Mouse (Mus musculus) G1E (cell line): Measurements from ENCODE around the gene Anp32b. TPM values are rescaled to one million over a fixed set of nuclear protein-coding genes. Genes with fewer than 3 reads are reported as not detected.

ENCODE experiments used
- ATAC-seq: 2 replicates; pipeline ENCODE4 v1.8.0; 2016; ENCODE audit warnings: mild to moderate bottlenecking; ENCODE audit not compliant: insufficient number of reproducible peaks, poor library complexity, low FRiP score, severe bottlenecking; ENCODE audit errors: extremely low read depth
- DNase-seq: peaks from one replicate; pipeline ENCODE4 v3.0.0; 2012; ENCODE audit warnings: low spot score
- H3K27me3 ChIP-seq: 2 replicates; pipeline ENCODE4 v1.6.1; 2012; ENCODE audit warnings: mild to moderate bottlenecking, low read length, inconsistent platforms; ENCODE audit not compliant: insufficient read depth
- H3K36me3 ChIP-seq: replicated peaks from 2 replicates; pipeline ENCODE3; 2012; ENCODE audit warnings: mild to moderate bottlenecking, inconsistent platforms
- H3K4me1 ChIP-seq: 2 replicates; pipeline ENCODE4 v1.6.1; 2012; ENCODE audit warnings: low read depth, low read length, inconsistent platforms, mixed read lengths; ENCODE audit not compliant: insufficient read depth
- H3K4me3 ChIP-seq: 2 replicates; pipeline ENCODE4 v1.5.1; 2012; ENCODE audit warnings: low read depth, mild to moderate bottlenecking, inconsistent platforms, low read length, moderate library complexity, mixed read lengths
- H3K9me3 ChIP-seq: replicated peaks from 2 replicates; pipeline ENCODE4 v1.6.1; 2012; ENCODE audit warnings: inconsistent platforms
- CTCF ChIP-seq: IDR thresholded peaks from 2 replicates; pipeline ENCODE4 v1.5.1; 2012; ENCODE audit warnings: low read depth, low read length, inconsistent platforms, mixed read lengths
- GATA1 ChIP-seq: IDR thresholded peaks from 2 replicates; pipeline ENCODE4 v1.6.1; 2012; ENCODE audit warnings: borderline replicate concordance, low read length, inconsistent platforms, mixed read lengths
- GATA2 ChIP-seq: IDR thresholded peaks from 2 replicates; pipeline ENCODE4 v1.6.1; 2012; ENCODE audit warnings: low read depth, low read length, inconsistent platforms, borderline replicate concordance
- POLR2AphosphoS5 ChIP-seq: IDR thresholded peaks from 2 replicates; pipeline ENCODE4 v1.6.1; 2012; ENCODE audit warnings: low read depth, low read length, inconsistent platforms; ENCODE audit not compliant: insufficient replicate concordance
- TAL1 ChIP-seq: conservative IDR thresholded peaks from 2 replicates; pipeline ENCODE4 v1.6.1; 2012; ENCODE audit warnings: low read depth, low read length, inconsistent platforms, mixed read lengths
- polyA plus RNA-seq: library from polyadenylated mRNA; stranded (reverse); fragments of >175 nt; gene quantifications from 2 replicates; pipeline ENCODE4 v1.2.3, GENCODE M21; 2012
- total RNA-seq, 2 experiments: library from RNA; stranded (forward) in 1 of 2; stranded (reverse) in 1 of 2; fragments of 200-1000 nt in 1 of 2; fragments of >200 nt in 1 of 2; fragmentation: Nextera tagmentation in 1 of 2; gene quantifications; 2 replicates each; pipeline ENCODE4 v1.2.3; 2014 to 2017

The Anp32b gene
- total and polyA plus RNA-seq, 3 experiments, result 40.8 to 900 (median 728) TPM

- peak overlapping the region; percentile 46; the same call in 1 of the 2 replicates for H3K4me3 ChIP-seq
- peak; percentile 24; the same call in 1 of the 2 replicates for ATAC-seq
- DNase-seq, result no peak
- H3K36me3 ChIP-seq, result peaks cover 51% of the 10 kb centered on the region
- H3K9me3 ChIP-seq, result no peaks in the 10 kb centered on the region
- TF ChIP-seq GATA1 (no peak), POLR2AphosphoS5 (no peak), GATA2 (no peak), CTCF (peak; percentile 92)
- H3K4me1 ChIP-seq, result peaks cover 58% of the 10 kb centered on the region
- no peaks in the 10 kb centered on the region for H3K27me3 ChIP-seq
Observed at GRCm38 (mm10) chr4:46507736-46508460, 57.2 kb downstream of the Anp32b start.

GRCm38 (mm10) chr4:46520491-46520890 is 69.8 kb downstream of the Anp32b start:
- peaks cover 11% of the 10 kb centered on the region for H3K9me3 ChIP-seq
- H3K27me3 ChIP-seq, result no peaks in the 10 kb centered on the region
- DNase-seq, result no peak
- H3K4me3 ChIP-seq, result no peak overlapping the region
- TF ChIP-seq GATA2 (no peak), POLR2AphosphoS5 (no peak), CTCF (no peak), GATA1 (no peak), TAL1 (no peak)
- ATAC-seq, result no peak
- peaks cover 69% of the 10 kb centered on the region for H3K36me3 ChIP-seq
- H3K4me1 ChIP-seq, result peaks cover 22% of the 10 kb centered on the region

GRCm38 (mm10) chr4:46521457-46521856 is 70.8 kb downstream of the Anp32b start:
- no peak overlapping the region for H3K4me3 ChIP-seq
- ATAC-seq (no peak), DNase-seq (no peak)
- TF ChIP-seq POLR2AphosphoS5 (no peak), GATA1 (no peak), GATA2 (no peak), TAL1 (no peak), CTCF (no peak)
- peaks cover 70% of the 10 kb centered on the region for H3K36me3 ChIP-seq
- H3K4me1 ChIP-seq, result peaks cover 30% of the 10 kb centered on the region
- H3K27me3 ChIP-seq, result no peaks in the 10 kb centered on the region
- peaks cover 11% of the 10 kb centered on the region for H3K9me3 ChIP-seq

Other genes with a start within 250 kb of the Anp32b start
- gene Foxe1, start 107.3 kb upstream of the Anp32b start, total RNA-seq (2014; fragmentation: Nextera tagmentation), result not detected in 2 replicates
- not detected in 2 replicates for gene Foxe1, start 107.3 kb upstream of the Anp32b start, total RNA-seq (2017)
- not detected in 2 replicates for gene Foxe1, start 107.3 kb upstream of the Anp32b start, polyA plus RNA-seq
- gene Trmo, start 61.5 kb upstream of the Anp32b start, total RNA-seq (2014; fragmentation: Nextera tagmentation), result 7.1 and 12.9 TPM in 2 replicates
- gene Trmo, start 61.5 kb upstream of the Anp32b start, total RNA-seq (2017), result 17.9 and 20.4 TPM in 2 replicates
- gene Trmo, start 61.5 kb upstream of the Anp32b start, polyA plus RNA-seq, result 2.9 and 4.2 TPM in 2 replicates
- gene Hemgn, start 37.4 kb upstream of the Anp32b start, total RNA-seq (2014; fragmentation: Nextera tagmentation), result 39.3 and 132 TPM in 2 replicates
- gene Hemgn, start 37.4 kb upstream of the Anp32b start, total RNA-seq (2017), result 20.9 and 24.3 TPM in 2 replicates
- 5.8 and 6.3 TPM in 2 replicates for gene Hemgn, start 37.4 kb upstream of the Anp32b start, polyA plus RNA-seq
- 63.1 and 64.9 TPM in 2 replicates for gene Nans, start 38.3 kb downstream of the Anp32b start, total RNA-seq (2014; fragmentation: Nextera tagmentation)
- 79.3 and 82.6 TPM in 2 replicates for gene Nans, start 38.3 kb downstream of the Anp32b start, total RNA-seq (2017)
- gene Nans, start 38.3 kb downstream of the Anp32b start, polyA plus RNA-seq, result 55.0 and 57.1 TPM in 2 replicates
- gene Trim14, start 85.2 kb downstream of the Anp32b start, total RNA-seq (2014; fragmentation: Nextera tagmentation), result 13.0 and 18.7 TPM in 2 replicates
- gene Trim14, start 85.2 kb downstream of the Anp32b start, total RNA-seq (2017), result 18.2 and 19.5 TPM in 2 replicates
- gene Trim14, start 85.2 kb downstream of the Anp32b start, polyA plus RNA-seq, result 25.9 and 27.2 TPM in 2 replicates
- 148 and 158 TPM in 2 replicates for gene Coro2a, start 151.3 kb downstream of the Anp32b start, total RNA-seq (2014; fragmentation: Nextera tagmentation)
- gene Coro2a, start 151.3 kb downstream of the Anp32b start, total RNA-seq (2017), result 79.5 and 79.6 TPM in 2 replicates
- gene Coro2a, start 151.3 kb downstream of the Anp32b start, polyA plus RNA-seq, result 480 and 501 TPM in 2 replicates
- not detected in 2 replicates for gene Tbc1d2, start 199.3 kb downstream of the Anp32b start, total RNA-seq (2014; fragmentation: Nextera tagmentation)
- gene Tbc1d2, start 199.3 kb downstream of the Anp32b start, total RNA-seq (2017), result 0.12 and 0.16 TPM in 2 replicates
- gene Tbc1d2, start 199.3 kb downstream of the Anp32b start, polyA plus RNA-seq, result 0.01 TPM in 1 of 2 replicates, not detected in the other